In genomic region chr14:48661646-48662567, GRCm38 (mm10) we compare ENCODE assay signal across 10 mouse cellular contexts. TPM values are rescaled to one million over a fixed set of nuclear protein-coding genes. Genes with fewer than 3 reads are reported as not detected.
DNase-seq lines count a peak whose midpoint lies in the region; ATAC-seq and TF ChIP-seq lines count a peak whose summit lies in the region.
"Had no signal": no experiment of that assay in that cellular context is flagged by ENCODE, and none has a peak within 500 bp of the region (broad histone marks: within the 10 kb centered on the region; RNA-seq: fewer than 3 reads in every experiment).

No protein-coding gene starts in this region.

- H3K27me3 ChIP-seq in intestine, postnatal 0 days (replicated peaks; ENCODE audit: control insufficient read depth, insufficient read depth, low read length) = peaks cover 93% of the 10 kb centered on the region
- H3K27me3 ChIP-seq in intestine, embryonic 16.5 days (replicated peaks; ENCODE audit: control insufficient read depth, insufficient read depth, low read length) = peaks cover 80% of the 10 kb centered on the region
- peaks cover 91% of the 10 kb centered on the region for H3K27me3 ChIP-seq in embryonic facial prominence, embryonic 15.5 days
- peaks cover 43% of the 10 kb centered on the region for H3K27me3 ChIP-seq in hindbrain, embryonic 16.5 days (replicated peaks; ENCODE audit: control insufficient read depth, insufficient read depth, low read length)

- ATAC-seq in intestine, postnatal 0 days = no peak
- ATAC-seq in intestine, embryonic 16.5 days = no peak
- ATAC-seq in embryonic facial prominence, embryonic 15.5 days (ENCODE audit: insufficient number of reproducible peaks, low FRiP score, low TSS enrichment, low read depth) = no peak
- ATAC-seq in hindbrain, embryonic 16.5 days = no peak
- ATAC-seq: liver, postnatal 0 days had no signal

- TF ChIP-seq CTCF in intestine, postnatal 0 days (IDR thresholded peaks at IDR 0.05; ENCODE audit: low read depth) = no peak
- TF ChIP-seq CTCF in layer of hippocampus, adult 2 months (conservative IDR thresholded peaks at IDR 0.05) = no peak

- H3K36me3 ChIP-seq in intestine, postnatal 0 days (ENCODE audit: control insufficient read depth, insufficient read depth) = no peaks in the 10 kb centered on the region
- no peaks in the 10 kb centered on the region for H3K36me3 ChIP-seq in intestine, embryonic 16.5 days (ENCODE audit: control insufficient read depth, insufficient read depth, low read length)
- no peaks in the 10 kb centered on the region for H3K36me3 ChIP-seq in embryonic facial prominence, embryonic 15.5 days
- no peaks in the 10 kb centered on the region for H3K36me3 ChIP-seq in hindbrain, embryonic 16.5 days (ENCODE audit: control insufficient read depth, insufficient read depth, low read length)

- no peak overlapping the region for H3K9ac ChIP-seq in intestine, postnatal 0 days (ENCODE audit: low read depth, low read length)
- H3K9ac ChIP-seq in intestine, embryonic 16.5 days (ENCODE audit: low read depth, low read length) = no peak overlapping the region
- no peak overlapping the region for H3K9ac ChIP-seq in embryonic facial prominence, embryonic 15.5 days
- H3K9ac ChIP-seq in hindbrain, embryonic 16.5 days (ENCODE audit: low read depth, low read length) = no peak overlapping the region
- H3K9ac ChIP-seq: liver, postnatal 0 days had no signal

- peak overlapping the region; percentile 11; the same call in 1 of the 2 replicates for H3K4me3 ChIP-seq in intestine, postnatal 0 days (ENCODE audit: low read depth, low read length)
- no peak overlapping the region for H3K4me3 ChIP-seq in intestine, embryonic 16.5 days (ENCODE audit: low read length)
- H3K4me3 ChIP-seq in embryonic facial prominence, embryonic 15.5 days (replicated peaks) = peak overlapping the region; percentile 12; the same call in 1 of the 2 replicates
- peak overlapping the region; percentile 26 for H3K4me3 ChIP-seq in hindbrain, embryonic 16.5 days (ENCODE audit: low read length)
- no peak overlapping the region for H3K4me3 ChIP-seq in layer of hippocampus, adult 2 months

- no peaks in the 10 kb centered on the region for H3K4me1 ChIP-seq in intestine, postnatal 0 days (replicated peaks; ENCODE audit: control insufficient read depth, insufficient read depth, low read length)
- no peaks in the 10 kb centered on the region for H3K4me1 ChIP-seq in intestine, embryonic 16.5 days (ENCODE audit: control insufficient read depth, insufficient read depth, low read length)
- H3K4me1 ChIP-seq in embryonic facial prominence, embryonic 15.5 days = peaks cover 22% of the 10 kb centered on the region; the same call in 1 of the 2 replicates
- no peaks in the 10 kb centered on the region for H3K4me1 ChIP-seq in hindbrain, embryonic 16.5 days (ENCODE audit: control insufficient read depth, insufficient read depth, low read depth, low read length)

- H3K9me3 ChIP-seq in intestine, postnatal 0 days (ENCODE audit: control insufficient read depth) = no peaks in the 10 kb centered on the region
- H3K9me3 ChIP-seq in intestine, embryonic 16.5 days (ENCODE audit: control insufficient read depth, low read length) = no peaks in the 10 kb centered on the region
- no peaks in the 10 kb centered on the region for H3K9me3 ChIP-seq in embryonic facial prominence, embryonic 15.5 days (replicated peaks)
- no peaks in the 10 kb centered on the region for H3K9me3 ChIP-seq in hindbrain, embryonic 16.5 days (ENCODE audit: control insufficient read depth, low read length)

- H3K27ac ChIP-seq in intestine, postnatal 0 days (ENCODE audit: low read depth, low read length) = no peak overlapping the region
- no peak overlapping the region for H3K27ac ChIP-seq in intestine, embryonic 16.5 days (ENCODE audit: low read length)
- no peak overlapping the region for H3K27ac ChIP-seq in embryonic facial prominence, embryonic 15.5 days (replicated peaks)
- no peak overlapping the region for H3K27ac ChIP-seq in hindbrain, embryonic 16.5 days (ENCODE audit: low read depth, low read length)
- no peak overlapping the region for H3K27ac ChIP-seq in layer of hippocampus, adult 2 months

- no peak for DNase-seq in B cell, adult 2 months
- DNase-seq in ovary, adult 18-20 months (ENCODE audit: low spot score) = no peak
- no peak for DNase-seq in layer of hippocampus, adult 2 months (ENCODE audit: low spot score in 2 of 2)
- DNase-seq in lung, postnatal 14 days = no peak
- DNase-seq: kidney, adult 8-10 months; liver, postnatal 0 days had no signal

- 5% methylated on average over 38 of the region's 38 CpGs for whole genome bisulfite sequencing in intestine, postnatal 0 days
- 6% methylated on average over 38 of the region's 38 CpGs for WGBS in intestine, embryonic 16.5 days
- WGBS in embryonic facial prominence, embryonic 15.5 days = 8% methylated on average over 38 of the region's 38 CpGs
- 8% methylated on average over 38 of the region's 38 CpGs for WGBS in hindbrain, embryonic 16.5 days

- 0 out of 2 replicates have a peak overlapping the region, but pooled peaks have one; percentile 30 for H3K4me2 ChIP-seq in intestine, postnatal 0 days (replicated peaks; ENCODE audit: low read depth)
- no peak overlapping the region for H3K4me2 ChIP-seq in intestine, embryonic 16.5 days (ENCODE audit: low read depth, low read length)
- 0 out of 2 replicates have a peak overlapping the region, but pooled peaks have one; percentile 4 for H3K4me2 ChIP-seq in embryonic facial prominence, embryonic 15.5 days (replicated peaks)
- H3K4me2 ChIP-seq in hindbrain, embryonic 16.5 days (ENCODE audit: low read length) = peak overlapping the region; percentile 32; the same call in 1 of the 2 replicates

RNA-seq across cellular contexts. Expression of gene Otx2, which starts 11.7 kb away (rescaled TPM):
- polyA plus RNA-seq in intestine, postnatal 0 days (2015; fragmentation: Nextera tagmentation; extraction: Ambion mirVana) = not detected in 2 replicates
- not detected in 2 replicates for polyA plus RNA-seq in intestine, embryonic 16.5 days (2015; fragmentation: Nextera tagmentation; extraction: Ambion mirVana)
- 7.4 and 9.7 TPM in 2 replicates for polyA plus RNA-seq in embryonic facial prominence, embryonic 15.5 days (2015; fragmentation: Nextera tagmentation; extraction: Ambion mirVana)
- polyA plus RNA-seq in hindbrain, embryonic 16.5 days (2015; fragmentation: Nextera tagmentation; extraction: Ambion mirVana) = 21.0 and 26.3 TPM in 2 replicates
- under 1 TPM; 0.32 to 0.97 TPM for total RNA-seq in layer of hippocampus, adult 2 months (2021)
- polyA plus RNA-seq: liver, postnatal 0 days had no signal

Comparison
In these comparisons a context has a peak if more than half of its experiments do, and no peak if none do; other contexts are left out.
1. H3K4me3 ChIP-seq: peak in intestine, postnatal 0 days (single experiment), embryonic facial prominence, embryonic 15.5 days (single experiment) and hindbrain, embryonic 16.5 days (single experiment); none in intestine, embryonic 16.5 days (single experiment) and layer of hippocampus, adult 2 months (single experiment).